Mouse (Mus musculus) testis, postnatal 10 days (tissue): ENCODE measurements at regions not wholly inside any gene's neighbourhood (a gene's known extent, or its start where the extent isn't known, plus 50 kb on each side); places are given as distances from the start of the nearest gene placed in this dataset.

Source experiments
- DNase-seq: peaks from one replicate; pipeline ENCODE4 v3.0.0; 2021; ENCODE audit warnings: low spot score

DNA sequence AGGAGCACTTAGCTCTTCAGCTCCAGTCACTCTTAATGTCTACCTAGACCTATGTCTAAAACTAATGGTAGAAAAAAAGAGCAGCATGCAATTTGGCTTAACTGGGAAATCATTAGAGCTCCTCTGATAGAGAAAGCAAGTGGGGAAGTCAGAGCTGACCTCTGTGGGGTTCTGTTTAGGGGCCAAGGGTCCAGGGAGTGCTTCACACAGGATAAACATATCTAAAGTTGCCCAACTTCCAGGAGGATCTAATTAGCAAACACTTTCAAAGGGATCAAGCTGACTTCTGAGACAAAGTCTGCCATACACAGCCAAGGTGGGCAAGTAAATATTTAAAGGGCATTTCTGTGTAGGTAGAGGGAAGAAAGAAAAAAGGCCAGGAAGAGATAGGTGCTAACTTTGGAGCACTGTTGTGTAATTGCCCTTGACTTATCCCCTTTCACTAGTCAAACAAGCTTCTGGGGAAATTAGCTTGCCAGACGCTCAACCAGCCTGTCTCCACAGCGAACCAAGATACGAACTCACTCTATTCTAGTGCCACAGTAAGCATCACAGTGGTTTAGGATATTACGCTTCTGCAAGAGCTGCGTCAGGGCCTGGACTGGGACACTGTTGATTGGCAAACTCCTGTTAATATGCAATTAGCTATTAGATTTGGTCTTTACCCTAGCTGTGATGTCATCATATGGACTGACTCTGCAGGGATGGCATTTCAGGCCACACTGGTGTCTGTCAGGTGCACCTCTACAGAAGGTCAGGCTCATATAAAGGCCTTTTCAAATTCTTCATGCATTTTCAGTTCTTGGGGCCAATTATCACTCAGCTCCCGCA lies 1413.9 kb upstream of the A1bg start:
- DNase-seq = no peak

DNA sequence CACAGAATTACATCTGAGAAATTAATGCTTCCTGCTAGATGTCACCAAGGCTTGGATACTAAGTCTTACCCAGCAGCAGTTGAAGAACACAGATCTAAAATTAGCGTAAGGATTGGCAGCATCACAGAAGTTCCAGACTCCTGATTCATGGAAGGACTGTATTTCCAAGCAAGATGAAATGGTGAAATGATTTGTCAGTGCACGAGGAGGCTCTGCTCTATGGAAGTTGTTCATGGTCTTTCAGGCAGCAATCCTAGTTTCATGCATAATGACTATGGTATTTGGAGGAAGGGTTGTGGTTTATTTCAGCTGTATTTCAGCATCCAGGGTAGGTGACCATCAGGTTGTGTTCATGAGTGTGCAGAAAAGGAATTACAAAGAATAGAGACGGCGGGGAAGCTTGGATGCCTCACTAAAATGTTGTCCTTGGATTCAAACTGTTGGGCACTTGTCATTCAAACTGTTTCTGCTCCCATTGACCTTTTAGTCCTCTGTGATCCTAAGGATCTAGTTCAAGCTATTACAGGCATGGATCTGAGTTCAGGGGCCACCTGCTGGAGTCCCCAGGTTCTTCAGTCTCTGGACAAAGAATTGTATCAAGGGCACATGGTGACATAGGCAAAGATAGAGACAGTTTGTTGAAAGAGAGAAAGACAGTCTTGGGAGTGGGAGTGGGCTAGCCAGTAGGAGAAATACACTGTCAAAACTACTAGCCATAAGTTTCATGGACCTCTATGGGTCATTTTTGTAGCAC lies 1411.6 kb upstream of the A1bg start:
- no peak for DNase-seq

DNA sequence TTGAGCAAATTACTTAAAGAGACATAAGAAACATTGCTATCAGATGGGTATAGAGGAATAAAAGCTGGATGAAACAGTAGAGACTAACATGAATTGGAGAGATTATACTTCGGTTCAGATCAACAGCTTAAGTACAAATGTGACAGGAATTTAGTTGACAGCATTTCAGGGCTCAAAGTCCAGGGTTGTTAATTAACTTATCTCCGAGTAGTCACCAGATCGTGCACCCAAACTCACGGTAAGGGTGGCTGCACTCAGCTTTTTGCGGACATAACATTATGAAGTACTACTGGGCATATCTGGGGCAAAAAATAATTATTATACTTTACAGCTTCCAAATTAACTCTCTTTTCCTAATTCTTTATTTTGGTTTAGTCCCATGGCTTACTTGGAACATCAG lies 1409.3 kb upstream of the A1bg start:
- no peak for DNase-seq

DNA sequence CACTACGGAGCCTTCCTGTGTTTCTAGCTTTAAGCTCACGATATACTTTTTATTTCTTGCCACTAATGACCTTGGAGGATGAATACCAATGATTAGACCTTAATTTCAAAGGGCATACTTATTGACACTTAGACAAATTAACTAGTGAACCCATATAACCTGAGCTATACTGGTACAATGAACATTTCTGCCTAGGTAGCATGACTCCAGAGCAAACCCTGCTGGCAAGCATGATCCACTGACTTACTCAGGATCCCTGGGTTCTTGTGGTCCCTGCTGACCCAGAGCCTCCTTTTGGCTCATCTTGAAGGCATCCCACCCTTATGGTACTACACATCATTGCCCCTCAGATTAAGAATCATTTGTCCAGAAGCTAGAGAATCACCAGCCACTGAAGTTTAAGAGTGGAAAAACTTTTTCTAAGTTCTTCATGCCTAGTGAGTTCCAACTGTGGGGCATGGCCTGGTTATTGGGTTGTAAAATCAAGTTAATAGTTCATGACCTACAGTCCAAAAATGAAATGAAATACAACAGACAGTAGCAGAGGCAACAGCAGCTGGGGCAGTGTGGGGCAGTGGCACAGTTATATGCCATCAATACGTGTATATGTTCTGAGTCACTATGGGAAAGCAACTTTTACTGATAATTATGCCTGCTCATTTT lies 1408.5 kb upstream of the A1bg start:
- no peak for DNase-seq

DNA sequence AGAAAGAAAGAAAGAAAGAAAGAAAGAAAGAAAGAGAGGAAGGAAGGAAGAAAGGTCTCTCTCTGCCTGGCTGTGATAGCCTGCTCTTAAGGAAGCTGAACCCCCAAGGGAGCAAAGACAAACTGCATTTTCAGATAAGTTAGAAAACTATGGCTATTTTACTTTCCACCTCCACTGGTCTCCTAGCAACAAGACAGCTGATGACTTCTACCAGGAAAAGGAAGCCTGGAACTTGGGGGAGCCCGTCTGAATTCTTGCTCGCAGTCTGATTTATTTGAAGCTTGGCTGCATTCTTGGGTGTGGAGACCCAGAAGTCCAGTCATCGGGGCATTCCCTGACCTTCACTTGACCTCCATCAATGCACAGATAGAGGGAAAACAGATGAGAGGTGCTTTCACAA lies 1406.1 kb upstream of the A1bg start:
- DNase-seq = no peak

DNA sequence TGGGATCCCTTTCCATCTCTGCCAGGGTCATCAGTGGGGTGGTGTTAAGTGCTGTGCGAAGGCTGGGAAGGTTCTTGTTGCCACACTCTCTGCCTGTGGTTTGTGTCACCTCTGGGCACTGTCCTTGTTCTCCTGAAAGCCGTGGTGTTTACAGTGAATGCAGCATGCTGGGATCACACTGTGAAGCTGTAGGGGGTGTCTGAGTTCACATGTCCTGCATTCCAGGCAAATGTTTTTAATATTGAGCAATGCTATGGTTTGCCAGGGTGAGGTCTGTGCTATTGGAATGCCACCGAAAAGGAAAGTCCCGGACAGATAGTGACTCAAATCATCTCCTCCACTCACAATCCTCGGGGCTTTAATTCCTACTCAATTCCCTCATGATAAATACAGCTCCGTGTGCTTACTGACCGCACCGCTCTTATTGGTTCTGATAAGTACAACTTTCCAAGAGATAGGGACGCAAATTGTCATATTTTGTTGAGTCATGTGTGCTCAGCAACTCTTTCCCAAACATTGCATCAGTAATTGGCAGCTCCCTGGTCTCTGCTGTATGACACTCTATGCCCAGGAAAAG lies 1405.6 kb upstream of the A1bg start:
- no peak for DNase-seq

DNA sequence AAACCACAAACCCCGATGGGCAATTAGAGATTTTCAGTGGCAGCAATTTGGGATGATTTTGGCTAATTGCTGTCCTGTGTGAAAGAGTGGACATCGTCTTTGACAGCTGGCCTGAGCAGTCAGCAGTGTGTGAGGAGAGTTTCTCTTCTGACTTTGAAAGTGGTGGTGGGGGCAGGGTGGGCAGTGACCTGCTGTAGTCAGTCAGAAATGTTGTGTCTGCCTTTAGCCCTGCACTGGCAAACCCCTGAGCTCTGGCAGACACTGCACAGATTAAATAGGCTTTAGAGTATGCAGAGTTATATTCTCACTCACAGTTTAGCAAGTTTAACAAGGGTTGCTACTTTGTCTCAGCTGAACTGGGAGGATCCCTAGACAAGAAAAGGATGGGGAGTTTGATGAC lies 1404.7 kb upstream of the A1bg start:
- DNase-seq = peak; percentile 47

DNA sequence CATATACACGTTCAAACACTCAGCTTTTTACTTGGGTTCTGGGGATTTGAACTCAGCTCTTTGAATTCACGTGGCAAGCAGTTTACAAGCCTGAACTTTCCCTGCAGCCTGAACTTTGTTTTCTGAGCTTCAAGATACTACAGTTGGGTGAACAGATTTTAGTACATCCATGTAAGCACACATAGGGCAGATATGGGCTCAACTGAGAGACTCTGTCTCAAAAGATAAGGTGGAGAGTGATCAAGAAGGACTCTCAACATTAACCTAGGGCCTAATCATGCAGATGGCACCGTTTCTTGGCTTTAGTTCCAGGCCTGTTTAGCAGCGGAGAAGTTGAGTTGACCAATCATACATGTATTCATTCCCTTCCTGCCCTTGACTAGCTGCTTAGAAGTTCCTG lies 1403.7 kb upstream of the A1bg start:
- DNase-seq = no peak

DNA sequence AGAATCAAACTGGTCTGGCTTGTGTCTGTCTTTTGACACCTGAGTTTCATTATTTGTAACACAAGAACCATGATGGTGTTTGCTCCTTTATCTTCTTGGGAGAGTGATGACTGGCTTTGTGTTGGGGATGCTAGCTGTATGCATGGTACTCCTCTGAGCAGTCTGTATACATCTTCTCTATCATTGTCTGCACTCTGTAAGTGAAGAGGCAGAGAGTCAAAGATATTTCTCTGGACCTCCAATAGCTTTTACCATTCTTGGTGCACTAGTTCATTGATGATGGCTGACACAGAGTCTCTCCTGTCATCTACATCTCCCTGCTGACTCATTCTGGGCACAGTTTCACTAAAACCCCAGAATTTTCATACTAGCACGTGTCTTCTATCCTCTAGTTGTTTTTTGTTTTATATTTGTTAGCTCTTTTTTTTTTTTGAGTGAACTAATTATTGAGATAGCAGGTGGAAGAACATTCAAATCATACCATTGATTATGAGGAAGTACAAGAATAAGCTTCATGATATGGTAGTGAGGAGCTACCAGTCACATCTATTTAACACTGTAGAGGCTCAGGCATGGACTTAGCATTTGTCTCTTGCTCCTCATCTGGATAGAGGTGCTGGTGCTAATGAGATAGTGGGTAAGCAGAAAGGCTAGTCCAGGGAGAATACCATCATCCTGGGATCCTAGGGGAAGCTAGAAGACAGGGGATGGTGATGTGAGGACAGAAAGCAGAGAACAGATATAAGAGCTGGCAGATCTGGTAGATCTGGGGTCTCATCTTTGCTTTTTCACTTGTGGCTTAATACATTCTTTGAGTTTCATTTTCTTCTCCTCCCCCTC lies 1402.9 kb upstream of the A1bg start:
- no peak for DNase-seq

DNA sequence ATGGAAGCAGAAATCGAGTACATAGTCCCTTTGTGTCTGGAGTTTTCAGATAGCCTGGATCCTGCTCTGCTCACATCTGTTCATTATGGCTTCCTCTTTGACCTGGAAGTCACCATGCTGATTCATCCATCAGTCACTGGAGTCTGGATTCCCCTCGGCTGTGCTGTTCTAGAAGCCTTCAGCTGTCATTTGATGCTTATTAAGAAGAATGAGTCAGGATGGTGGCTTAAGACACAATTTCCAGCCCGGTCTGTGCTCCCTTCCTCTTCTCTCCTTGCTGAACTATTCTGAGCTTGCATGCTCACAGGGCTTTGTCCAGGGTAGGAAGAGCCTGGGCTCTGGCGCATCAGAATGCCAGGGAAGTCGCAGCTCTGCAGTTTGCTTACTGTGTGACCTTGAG lies 1398.2 kb upstream of the A1bg start:
- no peak for DNase-seq

DNA sequence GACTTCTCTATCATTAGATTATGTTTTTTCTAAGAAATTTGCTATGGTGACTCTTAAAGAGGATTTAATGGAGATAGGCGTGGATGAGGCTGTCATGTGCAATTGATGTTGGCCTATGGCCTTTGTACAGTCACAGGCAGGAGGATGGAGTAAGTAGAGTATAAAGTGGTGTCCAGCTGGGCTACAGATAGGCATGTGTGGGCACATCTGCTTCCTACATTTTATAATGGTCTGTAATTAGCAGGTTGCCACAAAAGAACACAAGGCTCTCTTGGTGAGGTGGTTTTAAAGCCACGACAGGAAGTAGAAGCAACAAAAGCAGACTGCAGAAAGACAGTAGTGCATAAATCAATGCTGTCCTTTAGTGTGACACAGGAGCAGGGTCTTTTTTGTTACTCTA lies 1391.6 kb upstream of the A1bg start:
- DNase-seq = no peak

DNA sequence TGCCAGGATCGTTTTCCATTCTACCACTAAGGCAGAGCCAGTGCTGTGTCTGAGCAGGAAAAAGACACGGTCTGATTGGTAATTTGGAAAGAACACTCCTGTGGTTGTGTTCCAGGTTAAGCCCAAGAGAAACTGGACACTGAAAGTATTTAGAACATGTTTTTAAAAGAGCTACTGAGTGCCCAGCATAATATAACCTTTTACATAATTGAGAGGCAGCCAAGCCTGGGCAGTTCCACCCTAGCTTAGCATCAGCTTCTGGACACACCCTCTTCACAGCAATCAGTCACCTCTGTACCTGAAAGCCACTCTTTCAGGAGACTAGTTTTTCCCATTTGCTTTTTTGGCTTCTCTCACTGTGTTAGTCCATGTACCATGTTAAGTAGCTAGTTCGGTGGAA lies 1379.4 kb upstream of the A1bg start:
- DNase-seq = no peak

DNA sequence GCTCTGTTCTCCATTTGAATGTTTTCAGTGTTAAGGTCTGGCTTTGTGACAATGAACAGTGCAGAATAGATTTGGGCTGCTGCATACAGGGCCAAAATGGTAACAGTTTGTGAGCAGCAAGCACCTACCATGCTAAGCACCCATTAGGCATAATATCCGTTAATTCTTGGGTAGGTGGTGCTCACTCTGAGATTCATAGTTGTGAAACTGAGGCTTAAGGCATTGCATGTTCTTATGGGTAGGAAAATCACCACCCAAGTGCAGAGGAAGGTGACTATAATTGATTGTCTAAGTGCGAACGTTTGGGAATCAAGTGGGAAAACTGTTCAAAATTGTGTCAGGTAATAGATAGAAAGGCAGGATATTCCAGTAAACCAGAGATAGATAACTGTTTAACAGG lies 1378.8 kb upstream of the A1bg start:
- no peak for DNase-seq

DNA sequence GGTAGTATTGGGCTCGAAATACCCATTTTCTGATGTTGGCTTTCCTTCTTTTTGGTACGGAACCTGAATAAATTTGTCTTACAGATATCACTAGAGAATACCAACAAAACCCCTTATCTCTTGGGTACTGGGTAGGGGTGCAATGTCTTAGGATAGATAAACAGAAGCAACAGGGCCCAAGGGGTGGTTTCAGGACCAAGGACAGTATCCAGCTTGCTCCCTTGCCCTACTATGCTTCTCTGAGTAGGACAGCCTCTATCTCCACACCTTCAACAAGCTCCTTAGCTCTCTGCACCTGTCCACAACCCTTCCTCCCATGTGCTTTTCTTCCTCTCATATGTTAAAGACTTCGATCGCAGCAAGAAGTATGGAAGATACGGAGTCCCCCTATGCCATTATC lies 1374.3 kb upstream of the A1bg start:
- no peak for DNase-seq

DNA sequence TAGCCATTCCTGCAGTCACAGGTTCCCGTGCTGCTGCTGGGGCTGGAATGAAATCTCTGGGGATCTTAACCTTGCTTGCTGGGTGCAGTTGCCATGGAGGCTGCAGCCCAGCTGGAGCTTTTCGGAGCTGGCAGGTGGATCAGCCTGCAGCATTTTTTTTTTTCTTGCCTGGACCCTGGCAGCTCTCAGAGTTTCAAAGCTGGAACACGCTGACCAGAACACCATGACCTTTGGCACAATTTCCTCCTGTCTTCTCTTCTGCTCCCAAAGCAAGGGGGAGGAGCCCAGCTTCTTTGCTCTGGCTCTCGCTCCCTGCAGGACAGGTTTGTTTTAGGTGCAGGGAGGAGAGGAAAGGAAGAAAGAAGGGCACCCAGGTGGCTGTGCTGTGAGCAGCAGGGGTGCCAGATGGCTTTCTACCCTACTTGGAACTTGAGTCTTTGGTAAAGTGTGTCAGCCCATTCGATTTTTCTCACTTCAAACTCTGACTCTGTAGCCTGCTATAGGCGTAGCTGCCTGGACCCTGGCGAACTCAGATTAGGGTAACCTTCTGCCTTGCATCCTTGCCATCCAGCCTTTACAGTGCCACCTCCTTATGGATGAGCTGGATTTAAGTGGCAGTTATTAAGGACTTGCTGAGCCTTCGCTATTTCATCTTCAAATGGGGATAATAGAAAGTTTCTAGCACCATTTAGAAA lies 1372.6 kb upstream of the A1bg start:
- peak; percentile 73 for DNase-seq

DNA sequence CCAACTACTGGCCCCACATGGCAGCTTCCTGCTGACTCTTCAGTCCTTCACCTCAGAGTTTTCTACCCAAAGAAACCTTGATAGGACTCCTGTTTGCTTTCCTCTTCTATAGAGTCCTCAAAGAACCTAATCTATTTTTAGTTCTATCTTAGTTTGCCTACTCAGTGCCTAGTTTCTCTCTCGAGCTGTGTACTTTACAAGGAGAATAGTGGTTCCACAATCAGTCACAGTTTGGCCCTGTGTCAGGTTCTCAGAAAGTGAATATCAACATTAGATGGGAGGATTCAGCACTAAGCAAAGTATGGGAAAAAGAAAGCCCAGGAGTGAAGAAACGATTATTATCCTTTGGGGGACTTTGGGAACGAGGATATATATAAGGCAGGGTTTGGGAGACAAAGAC lies 1372.0 kb upstream of the A1bg start:
- no peak for DNase-seq

DNA sequence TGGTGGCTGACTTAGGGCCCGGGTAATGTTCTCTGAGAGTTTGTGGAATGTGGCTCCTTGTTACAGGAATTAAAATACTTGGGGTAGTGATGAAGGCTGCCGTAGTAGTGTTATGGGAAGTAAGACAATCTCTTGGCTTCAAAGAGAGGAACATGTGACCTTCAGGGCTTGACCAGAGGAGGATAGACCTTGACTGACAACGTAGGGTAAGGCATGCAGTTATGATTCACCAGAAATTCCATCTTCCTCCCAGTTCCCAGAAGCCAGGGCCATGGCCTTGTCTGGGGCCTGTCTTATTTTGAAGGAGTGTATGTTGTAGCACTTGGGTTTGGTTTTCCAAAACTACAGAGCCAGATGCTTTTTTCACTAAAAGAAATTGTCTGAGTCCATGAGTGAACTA lies 1370.1 kb upstream of the A1bg start:
- no peak for DNase-seq

DNA sequence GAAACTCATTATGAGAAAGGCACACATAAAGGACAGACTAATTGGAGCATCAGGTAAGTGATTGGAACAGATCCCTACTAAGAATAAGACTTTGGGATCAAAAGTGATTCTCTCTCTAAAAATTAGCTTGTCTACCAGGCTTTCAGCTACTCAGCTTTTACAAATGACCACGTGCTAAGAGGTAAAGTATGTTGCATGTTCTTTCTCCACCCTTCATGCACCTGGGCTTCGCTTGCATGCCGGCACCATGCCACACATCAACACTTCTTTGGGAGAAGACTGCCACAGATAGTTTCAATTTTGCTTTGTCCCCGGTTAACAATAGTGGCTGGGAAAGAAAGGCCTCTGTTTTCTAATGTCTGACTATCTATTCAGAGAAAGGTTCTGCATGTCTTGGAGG lies 1367.9 kb upstream of the A1bg start:
- no peak for DNase-seq

DNA sequence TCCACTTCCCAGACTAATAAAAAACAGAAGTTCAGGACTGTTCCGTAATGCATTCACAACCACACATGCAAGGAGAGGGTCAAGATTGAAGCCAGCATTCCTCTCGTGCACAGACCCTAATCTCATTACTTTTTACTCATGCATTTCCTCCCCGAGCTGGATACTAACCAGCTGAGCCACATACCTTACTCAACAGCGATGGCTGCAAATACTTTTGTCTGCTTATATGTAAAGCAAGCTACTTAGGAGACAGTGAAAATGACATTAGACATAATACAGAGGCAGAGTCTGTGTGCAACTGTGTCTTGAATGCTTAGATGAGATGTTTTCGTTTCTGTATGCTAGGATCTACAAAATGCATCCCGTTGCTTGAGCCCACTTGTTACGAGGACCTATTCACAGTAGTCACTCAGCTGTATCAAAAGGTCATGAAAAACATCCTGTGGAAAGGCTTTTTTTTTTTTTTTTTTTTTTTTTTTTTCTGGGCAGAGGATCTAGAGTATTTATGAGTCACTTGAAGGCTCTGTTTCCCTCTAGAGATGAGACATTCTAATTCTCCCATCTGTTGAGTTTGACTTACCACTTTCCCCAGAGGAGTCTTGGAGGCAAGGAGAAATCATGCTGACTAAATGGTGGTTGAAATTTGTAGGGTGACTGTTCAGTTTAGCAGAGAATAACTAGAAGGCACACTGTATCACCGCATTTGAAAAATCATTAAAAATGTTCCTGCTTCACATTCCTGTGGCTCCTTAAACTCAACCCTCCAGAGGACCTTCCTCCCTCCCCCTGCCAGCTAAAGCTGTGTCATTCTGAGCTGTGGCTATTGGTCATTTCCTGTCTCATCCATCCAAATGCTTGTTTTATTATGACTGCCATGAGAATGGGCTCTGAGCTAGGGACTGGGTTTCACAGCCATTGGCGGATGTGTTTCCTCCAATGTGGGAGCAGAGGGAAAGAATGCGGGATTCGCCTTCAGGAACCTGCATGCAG lies 1364.1 kb upstream of the A1bg start:
- no peak for DNase-seq
